Mouse (Mus musculus) testis, adult 2 months (tissue): ENCODE data around the gene Ube2f.

Experiments used
- CTCF ChIP-seq: fragments of 200-500 bp; IDR thresholded peaks from 2 replicates; pipeline ENCODE4 v1.5.1; 2012; ENCODE audit warnings: low read depth, mild to moderate bottlenecking, inconsistent platforms, low read length, moderate library complexity; ENCODE audit not compliant: control insufficient read depth, insufficient read depth, insufficient replicate concordance
- POLR2A ChIP-seq: fragments of 200-500 bp; IDR thresholded peaks from 2 replicates; pipeline ENCODE4 v1.6.1; 2012; ENCODE audit warnings: low read depth, mild to moderate bottlenecking, inconsistent platforms, low read length, moderate library complexity; ENCODE audit not compliant: control insufficient read depth

DNA sequence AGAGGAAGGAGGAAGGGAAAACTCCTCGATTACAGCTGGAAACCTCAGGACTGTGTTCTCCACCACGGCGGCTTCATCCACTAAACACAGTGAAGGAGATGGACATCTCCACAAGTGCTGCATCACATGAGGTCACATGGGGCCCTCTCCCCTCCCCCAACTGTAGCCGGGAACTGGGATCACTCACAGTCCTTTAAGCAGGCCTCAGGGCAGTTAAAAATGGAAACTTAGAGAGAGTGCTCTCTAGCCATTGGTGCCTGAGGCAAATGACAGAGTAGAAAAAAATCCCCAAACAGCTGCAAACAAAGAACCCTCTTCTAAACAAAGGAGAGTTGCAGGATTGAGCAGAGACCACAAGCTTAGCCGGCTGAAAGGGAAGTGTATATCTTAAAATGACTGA lies 63.1 kb downstream of the Ube2f start:
- TF ChIP-seq CTCF (no peak), POLR2A (no peak)
